ENCODE assay signal across 15 mouse cellular contexts in genomic region chr8:54085896-54086295, GRCm38 (mm10).
"Had no signal": no experiment of that assay in that cellular context is flagged by ENCODE, and none has a peak within 500 bp of the region (broad histone marks: within the 10 kb centered on the region; RNA-seq: fewer than 3 reads in every experiment).

No protein-coding gene starts in this region.

- H3K27ac ChIP-seq: intestine, embryonic 15.5 days; left cerebral cortex, adult 2 months; limb, embryonic 15.5 days; liver, embryonic 15.5 days; midbrain, embryonic 10.5 days; midbrain, embryonic 15.5 days; neural tube, embryonic 13.5 days had no signal

- H3K4me2 ChIP-seq: intestine, embryonic 15.5 days; limb, embryonic 15.5 days; liver, embryonic 15.5 days; lung, embryonic 14.5 days; midbrain, embryonic 15.5 days; neural tube, embryonic 13.5 days had no signal

- H3K4me1 ChIP-seq: intestine, embryonic 15.5 days; limb, embryonic 15.5 days; liver, embryonic 15.5 days; midbrain, embryonic 10.5 days; midbrain, embryonic 15.5 days; neural tube, embryonic 13.5 days had no signal

- H3K36me3 ChIP-seq: intestine, embryonic 15.5 days; limb, embryonic 15.5 days; liver, embryonic 15.5 days; midbrain, embryonic 10.5 days; midbrain, embryonic 15.5 days; neural tube, embryonic 13.5 days had no signal

- DNase-seq: lung, embryonic 14.5 days; lung, postnatal 10 days; lung, postnatal 4 days; retina, postnatal 1 day; right cerebral cortex, postnatal 4 days; spleen, adult 18-20 months; thymus, adult 18-20 months; thymus, postnatal 14 days had no signal

- ATAC-seq: intestine, embryonic 15.5 days; midbrain, embryonic 15.5 days had no signal

- H3K9me3 ChIP-seq: intestine, embryonic 15.5 days; limb, embryonic 15.5 days; liver, embryonic 15.5 days; midbrain, embryonic 10.5 days; midbrain, embryonic 15.5 days; neural tube, embryonic 13.5 days had no signal

- H3K9ac ChIP-seq: intestine, embryonic 15.5 days; limb, embryonic 15.5 days; liver, embryonic 15.5 days; lung, embryonic 14.5 days; midbrain, embryonic 15.5 days; neural tube, embryonic 13.5 days had no signal

- H3K4me3 ChIP-seq: intestine, embryonic 15.5 days; left cerebral cortex, adult 2 months; limb, embryonic 15.5 days; liver, embryonic 15.5 days; midbrain, embryonic 10.5 days; midbrain, embryonic 15.5 days; neural tube, embryonic 13.5 days had no signal

- H3K27me3 ChIP-seq: intestine, embryonic 15.5 days; limb, embryonic 15.5 days; liver, embryonic 15.5 days; midbrain, embryonic 15.5 days; neural tube, embryonic 13.5 days had no signal
